Mouse (Mus musculus) hindbrain, embryonic 15.5 days (tissue): ENCODE measurements at regions not wholly inside any gene's neighbourhood (a gene's known extent, or its start where the extent isn't known, plus 50 kb on each side); places are given as distances from the start of the nearest gene placed in this dataset.

ENCODE experiments used
- ATAC-seq: fragments of 200-750 bp; cut with Nextera tagmentation; 2 replicates; pipeline ENCODE4 v1.8.0; 2017; ENCODE audit warnings: low read depth, moderate number of reproducible peaks, moderate TSS enrichment; ENCODE audit not compliant: low FRiP score
- H3K27ac ChIP-seq: fragments of 300-500 bp; sonication (generic); replicated peaks from 2 replicates; pipeline ENCODE4 v1.5.1; 2015; ENCODE audit warnings: mild to moderate bottlenecking, inconsistent platforms
- H3K27me3 ChIP-seq: fragments of 300-500 bp; sonication (generic); 2 replicates; pipeline ENCODE4 v1.6.1; 2015; ENCODE audit warnings: control low read depth, inconsistent platforms
- H3K36me3 ChIP-seq: fragments of 300-500 bp; sonication (generic); 2 replicates; pipeline ENCODE4 v1.6.1; 2015; ENCODE audit warnings: control low read depth, inconsistent platforms
- H3K4me1 ChIP-seq: fragments of 300-500 bp; sonication (generic); replicated peaks from 2 replicates; pipeline ENCODE4 v1.6.1; 2015; ENCODE audit warnings: control low read depth, inconsistent platforms
- H3K4me2 ChIP-seq: fragments of 300-500 bp; sonication (generic); 2 replicates; pipeline ENCODE4 v1.6.1; 2015; ENCODE audit warnings: moderate library complexity, mild to moderate bottlenecking, inconsistent platforms
- H3K4me3 ChIP-seq: fragments of 300-500 bp; sonication (generic); 2 replicates; pipeline ENCODE4 v1.5.1; 2015; ENCODE audit warnings: mild to moderate bottlenecking, inconsistent platforms
- H3K9ac ChIP-seq: fragments of 300-500 bp; sonication (generic); 2 replicates; pipeline ENCODE4 v1.6.1; 2015; ENCODE audit warnings: inconsistent platforms
- H3K9me3 ChIP-seq: fragments of 300-500 bp; sonication (generic); 2 replicates; pipeline ENCODE4 v1.6.1; 2016; ENCODE audit warnings: control low read depth, inconsistent platforms
- WGBS: fragments of 180-500 bp; shearing (Covaris S2); methylation state at CpG from one replicate; pipeline ENCODE4 v1.1.7; 2015; 5-methylcytosine and 5-hydroxymethylcytosine counted together

- Histone ChIP-seq H3K4me3 (no peak overlapping the region), H3K9ac (no peak overlapping the region), H3K4me1 (no peaks in the 10 kb centered on the region), H3K4me2 (no peak overlapping the region), H3K27ac (no peak overlapping the region), H3K9me3 (no peaks in the 10 kb centered on the region), H3K36me3 (no peaks in the 10 kb centered on the region), H3K27me3 (no peaks in the 10 kb centered on the region)
- WGBS = 92% methylated on average over 2 of the region's 2 CpGs
- ATAC-seq = no peak
Observed at GRCm38 (mm10) chr14:87365793-87366192, 50.6 kb upstream of the Tdrd3 start.
